Mouse (Mus musculus) retina, embryonic 14.5 days (tissue): ENCODE measurements around the gene Glp2r.

Source experiments
- DNase-seq: peaks from one replicate; pipeline ENCODE4 v3.0.0-alpha.2; 2015; ENCODE audit warnings: low spot score

Gene Glp2r

DNA sequence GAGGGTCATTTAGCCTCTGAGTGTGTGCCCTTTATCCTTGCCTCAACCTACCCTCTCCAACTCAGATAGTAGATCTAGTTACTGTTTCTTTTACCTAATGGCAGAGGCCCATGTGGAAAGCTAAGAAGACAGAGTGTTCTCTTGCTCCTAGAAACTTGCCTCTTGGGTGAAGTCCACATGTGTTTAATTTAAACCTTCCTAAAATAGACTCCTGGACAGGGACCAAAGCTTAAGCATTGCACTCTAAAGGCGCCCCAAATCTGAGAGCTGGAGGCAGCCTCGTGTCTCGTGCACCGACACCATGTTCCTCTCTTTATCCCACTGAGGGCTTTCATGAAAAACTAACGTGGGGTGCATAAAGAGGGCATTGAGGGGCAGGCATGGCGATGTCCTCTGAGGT is 43.9 kb downstream of the Glp2r start:
- DNase-seq, result no peak

GRCm38 (mm10) chr11:67723231-67724013 is 47.5 kb downstream of the Glp2r start:
- no peak for DNase-seq

DNA sequence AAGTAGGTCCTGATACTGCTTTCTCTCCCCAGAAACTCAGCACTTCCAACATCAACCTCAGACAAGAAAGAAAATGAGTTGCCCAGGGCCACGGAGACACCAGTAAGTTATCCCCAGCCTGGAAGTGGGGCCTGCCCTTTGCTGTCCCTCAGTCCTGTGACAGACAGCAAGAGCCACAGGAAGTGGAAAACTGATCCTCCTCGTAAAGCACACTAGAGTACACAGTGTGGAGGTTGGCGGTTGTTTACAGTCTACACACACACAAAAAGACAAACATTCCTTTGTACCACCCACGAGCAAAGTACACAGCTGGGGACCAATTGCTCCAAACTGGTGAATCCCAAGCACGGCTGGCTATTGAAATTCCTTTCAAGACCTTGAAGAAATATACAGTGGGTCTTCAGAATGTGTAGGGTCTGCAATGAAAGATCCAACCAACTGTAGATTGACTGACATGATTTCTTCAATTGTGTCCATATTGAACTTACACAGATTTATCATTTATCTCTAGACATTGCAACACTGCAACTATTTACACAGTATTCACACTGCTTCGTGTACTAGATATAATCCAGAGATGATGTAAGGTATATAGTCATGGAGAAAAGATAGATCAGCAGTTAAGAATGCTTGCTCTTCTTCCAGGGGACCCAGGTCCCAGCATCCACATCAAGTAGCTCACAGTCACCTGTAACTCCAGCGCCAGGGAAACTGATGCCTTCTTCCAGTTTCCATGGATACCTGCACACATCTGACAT is 48.4 kb downstream of the Glp2r start:
- no peak for DNase-seq

- DNase-seq, result no peak
Observed at GRCm38 (mm10) chr11:67721485-67721884, 49.5 kb downstream of the Glp2r start.

- no peak for DNase-seq
Observed at GRCm38 (mm10) chr11:67715382-67715781, 55.6 kb downstream of the Glp2r start.

GRCm38 (mm10) chr11:67712976-67713375 is 58.0 kb downstream of the Glp2r start:
- DNase-seq, result no peak

DNA sequence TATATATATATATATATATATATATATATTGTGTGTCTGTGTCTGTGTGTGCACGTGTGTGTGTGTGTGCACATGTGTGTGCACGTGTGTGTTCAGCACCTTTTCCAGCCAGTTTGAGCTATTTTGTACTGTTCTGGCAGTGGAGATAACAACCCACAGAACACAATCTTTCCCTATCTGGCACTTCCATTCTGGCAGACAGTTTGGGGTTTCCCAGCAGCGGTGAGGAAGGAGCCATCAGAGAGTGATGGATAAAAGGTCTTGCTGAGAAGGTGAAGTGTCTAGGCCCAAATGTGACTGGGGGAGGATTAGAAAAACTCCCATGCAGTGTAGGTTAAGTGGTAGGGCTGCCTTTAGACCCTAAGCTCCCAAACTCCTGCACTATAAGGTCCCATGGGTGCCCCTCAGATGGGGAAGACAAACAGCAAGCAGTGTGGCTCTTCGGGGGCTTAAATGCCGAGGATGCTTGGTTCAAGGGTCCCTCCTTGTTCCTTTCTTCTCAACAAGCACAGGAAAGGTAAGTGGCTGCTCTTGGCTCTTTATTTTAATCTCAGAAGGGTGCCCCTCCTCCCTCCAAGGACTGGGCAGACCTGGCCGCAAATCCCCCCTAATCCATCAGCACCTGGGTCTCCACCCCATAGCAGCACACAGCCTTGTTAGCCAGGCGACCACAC is 76.1 kb downstream of the Glp2r start, which contains the start of gene Rcvrn:
Gene Rcvrn, plus strand, starts transcription at position 624 of the 674 bp plus-strand sequence.
- DNase-seq, result no peak

- DNase-seq, result no peak
Observed at GRCm38 (mm10) chr11:67686109-67686508, 84.8 kb downstream of the Glp2r start.

- DNase-seq, result no peak
Observed at GRCm38 (mm10) chr11:67681871-67682270, 89.1 kb downstream of the Glp2r start.

- no peak for DNase-seq
Observed at GRCm38 (mm10) chr11:67679930-67680329, 91.0 kb downstream of the Glp2r start.

GRCm38 (mm10) chr11:67679300-67679699 is 91.7 kb downstream of the Glp2r start:
- DNase-seq, result no peak

- peak; percentile 88 for DNase-seq
Observed at GRCm38 (mm10) chr11:67675562-67676540, 95.1 kb downstream of the Glp2r start.

DNA sequence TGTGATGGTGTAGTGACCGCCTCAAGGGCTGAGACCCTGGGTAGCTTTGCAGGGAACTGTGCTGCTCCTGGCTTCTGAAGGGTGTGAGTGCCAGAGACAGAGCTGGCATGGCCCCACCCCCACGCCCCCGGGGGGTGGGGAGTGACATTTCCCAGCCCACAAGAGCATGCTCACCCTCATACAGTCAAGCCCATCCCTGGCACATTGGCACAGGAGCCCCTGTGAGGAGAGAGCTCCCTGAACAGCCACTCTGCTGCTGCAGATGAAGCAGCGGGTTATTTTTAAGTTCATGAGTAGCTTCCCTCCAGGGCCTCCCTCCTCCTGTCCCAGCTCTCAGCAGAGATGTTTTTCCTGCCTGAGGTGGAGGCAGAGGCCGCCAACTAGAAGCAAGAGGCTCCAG is 98.8 kb downstream of the Glp2r start:
- DNase-seq, result no peak

GRCm38 (mm10) chr11:67670031-67670430 is 100.9 kb downstream of the Glp2r start:
- DNase-seq, result no peak

DNA sequence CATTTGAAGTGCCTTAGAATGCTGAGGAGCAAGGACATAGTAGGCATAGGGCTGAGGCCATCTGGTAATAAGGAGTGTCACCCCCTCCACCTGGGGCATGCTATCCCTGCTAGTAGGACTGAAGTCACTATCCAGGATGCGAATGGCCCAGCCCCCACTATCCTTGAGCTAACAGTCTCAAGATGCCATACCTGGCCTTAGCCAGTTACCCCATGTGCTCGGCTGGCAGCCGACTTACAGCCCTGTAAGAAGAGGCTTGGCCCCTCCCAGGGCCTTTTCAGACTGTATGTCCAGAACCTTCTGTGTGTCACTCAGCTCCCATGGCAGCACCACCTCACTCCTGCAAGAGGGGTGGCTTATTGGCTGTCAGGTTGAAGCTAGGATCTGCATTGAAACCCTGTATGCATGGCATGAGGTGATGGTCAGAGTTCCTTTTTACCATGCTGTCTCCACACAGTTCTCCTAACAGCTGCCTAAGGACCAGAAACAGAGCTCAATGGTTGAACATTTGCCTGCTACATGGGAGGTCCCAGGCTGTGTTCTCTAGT is 102.4 kb downstream of the Glp2r start:
- DNase-seq, result no peak

DNA sequence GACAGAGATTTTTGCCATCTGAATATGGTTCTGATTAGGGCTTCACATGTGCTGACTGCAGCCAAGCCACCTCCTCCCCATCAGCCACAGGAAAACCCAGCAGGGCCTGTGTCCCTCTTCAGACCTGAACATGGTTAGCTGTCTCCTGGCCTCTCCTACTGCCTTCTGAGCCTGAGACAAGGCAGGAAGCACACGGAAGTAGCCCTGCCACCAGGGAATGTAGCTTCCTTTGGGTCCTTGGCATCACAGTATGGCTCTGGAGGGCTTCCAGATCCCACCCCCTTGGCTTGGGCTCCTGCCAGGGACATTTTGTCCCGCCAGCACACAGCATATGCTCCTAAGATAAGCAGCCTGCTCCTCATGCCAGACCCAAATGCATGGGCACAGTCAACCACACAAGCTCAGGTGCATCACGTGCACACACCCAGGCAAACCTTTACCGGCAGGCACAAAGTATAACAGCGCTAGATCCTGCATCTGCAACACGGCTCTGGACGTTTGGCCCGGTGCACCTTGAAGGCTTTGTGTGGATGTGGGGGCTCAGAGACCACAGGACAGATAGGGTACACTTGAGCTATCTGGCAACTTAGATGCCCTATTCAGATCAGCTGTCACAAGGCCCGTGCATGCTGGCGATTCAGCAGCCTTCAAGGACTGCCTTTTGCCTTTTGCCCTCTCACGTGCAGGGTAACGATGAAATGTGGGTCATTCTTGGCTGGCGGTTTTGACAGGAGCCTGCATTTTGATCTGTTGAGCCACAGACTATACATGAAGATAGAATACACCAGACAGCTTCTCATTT is 103.2 kb downstream of the Glp2r start:
- DNase-seq, result no peak

- DNase-seq, result no peak
Observed at GRCm38 (mm10) chr11:67666129-67666528, 104.8 kb downstream of the Glp2r start.

- DNase-seq, result no peak
Observed at GRCm38 (mm10) chr11:67664918-67665317, 106.0 kb downstream of the Glp2r start.

DNA sequence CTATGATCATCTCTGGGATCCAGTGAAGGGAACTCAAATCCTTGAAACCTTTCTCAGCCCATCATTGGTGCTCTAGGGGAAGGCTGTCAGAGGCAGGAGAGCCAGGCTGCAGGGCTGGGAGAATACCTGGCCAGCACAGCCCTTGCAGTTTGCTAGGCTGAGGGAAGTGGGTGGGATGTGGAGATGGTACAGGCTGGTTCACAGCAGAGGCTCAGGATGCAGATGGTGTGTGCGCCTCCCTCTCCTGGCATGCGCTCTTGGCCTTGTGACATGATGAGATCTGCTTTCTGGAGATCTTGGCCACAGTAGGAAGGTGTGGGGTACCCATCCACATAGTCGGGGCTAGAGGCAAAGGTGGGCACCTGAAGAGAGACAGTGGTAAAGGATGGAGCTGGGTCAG is 106.7 kb downstream of the Glp2r start:
- no peak for DNase-seq

DNA sequence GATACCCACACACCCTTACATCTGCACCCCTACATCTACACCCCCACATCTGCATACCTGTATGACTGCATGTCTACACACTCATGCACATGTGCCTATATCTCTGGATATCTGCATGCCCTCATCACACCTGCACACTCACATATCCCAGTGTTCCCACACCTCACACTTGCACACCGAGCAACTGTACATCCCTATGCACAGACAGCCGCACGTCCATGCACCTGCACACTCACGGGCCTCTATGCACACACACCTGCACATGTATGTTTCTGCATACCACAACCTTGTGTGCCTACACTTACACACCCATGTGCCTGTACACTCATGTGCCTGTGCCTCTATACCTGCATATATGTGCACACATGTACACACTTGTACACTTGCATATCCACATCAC is 107.5 kb downstream of the Glp2r start:
- no peak for DNase-seq
